Mouse (Mus musculus): ENCODE results near the gene Myt1l.

DNA sequence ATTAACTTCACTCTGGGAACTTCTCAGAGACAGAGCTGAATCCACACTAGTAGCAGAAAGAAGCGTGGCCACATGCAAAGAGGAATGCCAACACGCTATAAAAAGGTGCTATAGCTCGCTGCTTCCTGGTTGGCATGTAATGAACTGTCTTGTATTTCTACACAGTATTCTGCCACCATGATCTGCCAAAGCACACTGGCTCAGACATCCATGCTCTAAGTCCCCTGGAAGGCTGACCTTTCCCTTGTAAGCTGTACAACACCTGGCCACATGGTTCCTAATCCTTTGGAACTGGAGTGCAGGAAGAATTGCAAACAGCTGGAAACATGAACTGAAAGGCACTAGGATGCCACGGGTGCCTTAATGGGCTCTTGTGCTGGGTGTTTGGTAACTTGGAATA lies 232.4 kb downstream of the Myt1l start:
- TF ChIP-seq CTCF (IDR thresholded peaks at IDR 0.05; ENCODE audit: insufficient read depth, low read depth, low read length) (no peak), POLR2A (IDR thresholded peaks at IDR 0.05; ENCODE audit: insufficient read depth, low read depth, low read length) (no peak)
